Mouse (Mus musculus): ENCODE results near the gene Lgals4.
A peak's percentile ranks its signal among the peaks of the same experiment; 100 is the strongest.

The Lgals4 gene

DNA sequence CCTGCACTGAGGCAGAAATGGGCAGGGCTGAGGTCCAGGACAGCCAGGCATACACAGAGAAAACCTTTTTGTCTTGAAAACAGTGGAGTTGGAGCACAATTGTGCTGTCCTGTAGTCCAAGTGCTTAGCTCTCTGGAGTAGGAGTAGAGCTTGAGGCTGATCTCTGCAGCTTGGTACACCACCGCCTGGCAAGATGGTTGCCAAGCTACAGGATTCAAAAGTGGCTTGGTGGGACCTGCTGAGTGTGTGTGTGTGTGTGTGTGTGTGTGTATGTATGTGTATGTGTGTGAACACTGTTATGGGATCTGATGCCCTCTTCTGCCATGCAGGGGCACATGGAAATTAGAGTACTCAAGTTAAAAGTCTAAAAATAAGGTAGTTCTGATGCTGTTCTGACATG is 11.1 kb upstream of the Lgals4 start:
- peak; percentile 23 for DNase-seq (ENCODE audit: low read depth)

- DNase-seq (ENCODE audit: low read depth) = peak; percentile 30
Observed at GRCm38 (mm10) chr7:28822993-28823903, 10.4 kb upstream of the Lgals4 start.

DNA sequence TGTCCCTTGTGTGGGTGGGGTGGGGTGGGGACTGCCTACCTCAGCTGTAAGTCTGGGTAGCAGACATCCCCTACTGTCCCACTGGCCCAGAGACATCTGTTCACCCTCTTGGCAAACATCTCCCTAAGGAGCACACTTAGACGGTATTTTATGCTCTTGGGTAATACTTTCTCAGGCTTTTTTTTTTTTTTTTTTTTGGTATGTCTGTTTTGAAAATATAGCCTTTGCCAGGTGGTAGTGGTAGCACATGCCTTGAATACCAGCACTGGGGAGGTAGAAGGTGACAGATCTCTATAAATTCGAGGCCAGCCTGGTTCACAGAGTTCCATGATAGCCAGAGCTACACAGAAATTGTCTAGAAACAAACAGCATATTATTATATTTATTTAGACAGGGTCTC is 9.7 kb upstream of the Lgals4 start:
- DNase-seq (ENCODE audit: low read depth) = peak; percentile 30

DNA sequence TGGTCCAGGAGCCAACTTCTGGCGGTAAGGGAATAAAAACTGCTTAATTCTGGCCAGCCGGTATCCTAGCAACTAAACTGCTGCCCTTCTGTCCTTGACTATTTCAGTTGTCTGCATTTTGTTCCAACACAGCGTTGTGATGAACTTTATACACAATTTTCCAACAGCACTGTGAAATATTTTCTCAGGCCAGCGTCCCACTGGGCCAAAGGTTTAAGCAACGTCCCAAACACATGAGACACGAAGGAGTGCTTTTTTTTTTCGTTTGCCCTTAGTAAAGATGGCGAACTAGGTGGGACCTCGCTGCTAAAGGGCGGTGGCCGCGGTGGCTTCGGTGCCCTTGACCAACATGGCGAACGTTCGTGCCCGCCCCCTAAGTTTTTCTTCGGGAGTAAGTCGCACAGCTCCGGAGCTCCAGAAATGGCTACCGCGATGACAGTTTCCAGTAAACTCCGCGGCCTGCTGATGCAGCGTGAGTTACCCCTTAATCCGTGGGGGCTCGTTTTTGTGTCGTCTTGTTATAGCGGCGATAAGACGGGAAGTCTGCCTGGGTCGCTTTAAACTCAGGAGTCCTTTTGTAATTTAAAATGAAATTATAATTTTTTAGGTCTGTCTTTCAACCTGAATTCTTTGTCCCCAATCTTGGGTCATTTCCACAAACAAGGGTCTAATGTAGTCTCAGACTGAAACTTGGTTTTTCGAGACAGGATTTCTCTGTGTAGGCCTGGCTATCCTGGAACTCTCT is 8.5 kb upstream of the Lgals4 start, which contains the start of gene Ech1:
Ech1 (plus strand) TSS at position 277 of the 745 bp plus-strand sequence.
- peak; percentile 95 for DNase-seq (ENCODE audit: low read depth)

GRCm38 (mm10) chr7:28825686-28826401 is 7.8 kb upstream of the Lgals4 start:
- DNase-seq (ENCODE audit: low read depth) = peak; percentile 76

DNA sequence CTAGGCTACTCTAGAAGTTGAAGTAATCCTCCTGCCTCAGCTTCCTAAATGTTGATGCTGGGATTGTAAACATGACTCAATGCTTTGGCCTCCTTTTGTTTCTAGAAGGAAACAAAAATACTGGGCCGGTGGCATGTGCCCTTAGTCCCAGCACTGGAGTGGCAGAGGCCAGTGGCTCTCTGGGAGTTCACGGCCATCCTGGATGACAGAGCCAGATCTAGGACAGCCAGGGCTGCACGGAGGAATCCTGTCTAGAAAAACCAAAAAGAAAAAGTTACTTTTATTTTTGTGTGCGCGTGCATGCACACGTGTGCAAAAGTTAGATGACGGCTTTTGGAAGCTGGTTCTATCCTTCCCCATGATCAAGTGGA is 7.3 kb upstream of the Lgals4 start:
- no peak for DNase-seq (ENCODE audit: low read depth)

GRCm38 (mm10) chr7:28827338-28827737 is 6.3 kb upstream of the Lgals4 start:
- DNase-seq (ENCODE audit: low read depth) = no peak

GRCm38 (mm10) chr7:28829821-28830220 is 3.8 kb upstream of the Lgals4 start:
- no peak for DNase-seq (ENCODE audit: low read depth)

DNA sequence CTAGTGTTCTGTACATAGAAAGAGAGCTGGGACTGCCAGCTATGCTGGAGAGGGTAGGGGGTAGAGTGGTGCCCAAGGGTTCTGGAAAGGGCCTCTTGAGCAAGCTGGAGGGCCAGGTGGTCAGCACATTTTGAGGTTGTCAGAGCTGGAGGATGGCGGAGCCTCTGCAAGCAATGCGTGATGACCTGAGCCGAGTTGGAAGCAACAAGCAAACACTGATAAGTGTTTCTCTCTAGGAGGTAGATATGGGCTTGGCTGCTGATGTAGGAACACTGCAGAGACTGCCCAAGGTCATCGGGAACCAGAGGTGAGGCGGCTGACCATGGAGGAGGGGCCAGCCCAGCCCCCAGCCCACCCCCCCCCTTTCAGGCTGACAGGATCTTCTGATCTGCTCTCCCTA is 2.7 kb upstream of the Lgals4 start:
- no peak for DNase-seq (ENCODE audit: low read depth)

DNA sequence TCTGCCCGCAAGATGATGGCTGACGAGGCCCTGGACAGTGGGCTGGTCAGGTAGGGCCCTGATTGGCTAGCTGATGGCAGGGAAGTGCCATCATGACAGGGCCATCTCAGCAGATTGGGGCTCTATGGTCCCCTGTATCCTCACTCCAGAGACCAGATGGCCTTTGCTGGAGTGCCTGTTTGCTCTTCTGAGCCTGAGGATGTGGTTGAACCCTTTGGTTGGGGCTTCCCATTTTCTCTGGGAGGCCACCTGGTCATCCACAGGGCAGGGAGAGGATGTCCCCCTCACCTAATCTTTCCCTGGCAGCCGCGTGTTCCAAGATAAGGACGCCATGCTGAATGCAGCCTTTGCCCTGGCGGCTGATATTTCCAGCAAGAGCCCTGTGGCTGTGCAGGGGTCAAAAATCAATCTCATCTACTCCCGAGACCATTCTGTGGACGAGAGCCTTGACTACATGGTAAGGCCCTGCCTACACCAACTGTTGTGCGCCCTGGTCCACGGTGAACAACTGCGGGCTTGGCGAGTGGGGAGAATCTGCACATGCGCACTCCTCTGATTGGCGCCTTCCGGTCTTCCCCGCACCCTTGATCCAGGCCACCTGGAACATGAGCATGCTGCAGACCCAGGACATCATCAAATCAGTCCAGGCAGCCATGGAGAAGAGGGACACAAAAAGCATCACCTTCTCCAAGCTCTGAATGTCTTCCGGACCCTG is 2.1 kb upstream of the Lgals4 start:
- no peak for DNase-seq (ENCODE audit: low read depth)

- DNase-seq (ENCODE audit: low read depth) = no peak
Observed at GRCm38 (mm10) chr7:28832137-28832536, 1.5 kb upstream of the Lgals4 start.

DNA sequence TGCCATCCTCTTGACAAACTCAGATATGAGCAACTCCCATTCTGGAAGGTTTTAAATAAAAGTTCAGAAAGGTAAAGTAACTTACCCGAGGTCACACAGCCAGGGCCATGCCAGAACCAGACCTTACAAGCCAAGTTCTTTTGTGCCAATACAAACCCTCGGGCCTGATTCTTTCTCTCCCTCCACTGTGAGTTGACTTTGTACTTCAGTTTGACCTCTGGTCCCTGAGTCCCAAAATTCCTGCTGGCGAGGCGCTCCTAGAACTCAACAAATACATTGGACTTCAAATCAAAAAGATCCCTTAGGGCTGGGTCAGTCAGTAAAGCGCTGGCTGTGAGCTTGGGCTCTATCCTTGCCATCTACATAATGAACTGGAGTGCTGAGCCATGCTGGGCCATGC is 3.3 kb downstream of the Lgals4 start:
- DNase-seq (ENCODE audit: low read depth) = no peak

- DNase-seq (ENCODE audit: low read depth) = no peak
Observed at GRCm38 (mm10) chr7:28838331-28838730, 4.7 kb downstream of the Lgals4 start.

DNA sequence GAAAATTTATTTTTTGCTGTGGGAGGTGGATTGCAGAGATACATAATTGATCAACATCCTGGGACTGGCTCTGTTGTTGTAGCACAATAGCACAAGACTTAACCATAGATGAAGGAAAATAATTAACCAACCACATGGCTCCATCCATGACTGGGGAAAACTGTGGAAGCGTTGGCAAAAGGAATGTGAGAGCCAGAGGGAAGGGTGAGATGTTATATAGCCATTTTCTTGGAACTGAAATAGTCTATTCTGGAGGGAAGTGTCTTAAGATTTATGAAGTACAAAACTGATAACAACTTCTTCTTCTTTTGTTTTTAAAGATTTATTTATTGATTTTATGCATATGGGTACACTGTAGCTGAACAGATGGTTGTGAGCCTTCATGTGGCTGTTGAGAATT is 13.6 kb downstream of the Lgals4 start:
- DNase-seq (ENCODE audit: low read depth) = no peak

GRCm38 (mm10) chr7:28849700-28850236 is 16.1 kb downstream of the Lgals4 start:
- no peak for DNase-seq (ENCODE audit: low read depth)

- DNase-seq (ENCODE audit: low read depth) = no peak
Observed at GRCm38 (mm10) chr7:28850642-28851041, 17.0 kb downstream of the Lgals4 start.

DNA sequence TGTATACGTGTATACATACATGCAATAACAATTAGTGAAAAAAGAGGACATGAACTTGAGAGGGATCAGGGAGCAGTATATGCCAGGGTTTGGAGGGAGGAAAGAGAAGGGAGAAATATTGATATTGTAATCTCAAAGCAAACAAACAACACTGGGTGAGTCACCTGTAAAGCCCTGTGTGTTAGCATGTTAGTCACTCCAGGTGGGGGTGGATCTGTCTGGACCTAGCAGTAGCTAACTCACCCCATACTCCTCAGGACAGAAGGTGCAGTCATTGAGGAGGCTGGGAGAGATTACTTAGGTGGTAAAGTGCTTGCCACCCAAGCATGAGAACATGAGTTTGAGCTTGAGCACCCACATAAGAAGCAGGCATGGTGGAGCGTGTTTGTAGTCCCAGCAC is 26.3 kb downstream of the Lgals4 start:
- DNase-seq (ENCODE audit: low read depth) = no peak

- DNase-seq (ENCODE audit: low read depth) = peak; percentile 56
Observed at GRCm38 (mm10) chr7:28860898-28861297, 27.2 kb downstream of the Lgals4 start.

DNA sequence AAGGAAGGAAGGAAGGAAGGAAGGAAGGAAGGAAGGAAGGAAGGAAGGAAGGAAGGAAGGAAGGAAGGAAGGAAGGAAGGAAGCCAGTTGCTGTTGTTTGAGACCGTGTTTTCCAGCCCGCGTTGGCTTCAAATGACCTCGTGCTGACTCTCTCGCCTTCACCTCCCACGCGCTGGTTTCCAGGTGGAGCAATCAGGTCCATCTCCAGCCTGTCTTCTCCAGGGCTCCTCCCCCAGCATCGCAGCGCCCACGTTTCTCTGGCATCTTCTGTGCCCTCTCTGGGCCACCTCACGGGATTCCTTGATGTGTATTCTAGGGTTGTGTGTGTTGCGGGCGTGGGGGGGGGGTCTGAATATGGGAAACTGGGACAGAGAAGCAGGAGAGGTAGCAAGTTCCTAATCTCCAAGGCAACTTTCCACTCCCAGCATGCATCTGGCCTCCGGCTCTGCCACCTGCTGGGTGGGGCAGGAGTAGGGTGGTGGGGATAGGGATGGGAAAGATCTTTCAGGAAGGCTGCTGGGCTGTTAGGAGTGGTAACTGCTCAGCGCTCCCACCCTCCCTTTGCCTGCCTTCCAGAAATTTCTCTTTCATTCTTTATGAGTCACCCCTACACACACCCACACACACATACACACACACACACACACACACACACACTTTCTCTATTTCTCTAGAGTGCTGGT is 29.3 kb downstream of the Lgals4 start:
- DNase-seq (ENCODE audit: low read depth) = peak; percentile 40

DNA sequence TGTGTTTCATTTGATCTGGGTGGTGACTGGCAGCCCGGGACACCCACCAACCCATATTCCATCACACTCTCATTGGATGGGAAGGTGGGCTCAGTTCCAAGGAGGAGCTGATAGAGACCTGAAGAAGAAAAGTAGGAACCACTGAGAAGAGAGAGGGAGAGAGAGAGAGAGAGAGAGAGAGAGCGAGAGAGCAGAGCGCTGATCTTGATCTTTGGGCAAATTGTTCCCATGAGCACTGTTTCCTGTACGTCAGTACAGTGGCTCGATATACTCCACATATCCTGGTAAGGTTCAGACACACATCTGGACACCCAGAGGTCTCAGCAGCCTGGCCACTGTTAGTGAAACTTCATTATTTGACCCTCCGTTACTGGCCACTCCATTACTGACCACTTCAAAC is 29.9 kb downstream of the Lgals4 start, which contains the start of gene Lgals7:
Lgals7 (plus strand) TSS at position 314 of the 400 bp plus-strand sequence.
- DNase-seq (ENCODE audit: low read depth) = peak; percentile 51

DNA sequence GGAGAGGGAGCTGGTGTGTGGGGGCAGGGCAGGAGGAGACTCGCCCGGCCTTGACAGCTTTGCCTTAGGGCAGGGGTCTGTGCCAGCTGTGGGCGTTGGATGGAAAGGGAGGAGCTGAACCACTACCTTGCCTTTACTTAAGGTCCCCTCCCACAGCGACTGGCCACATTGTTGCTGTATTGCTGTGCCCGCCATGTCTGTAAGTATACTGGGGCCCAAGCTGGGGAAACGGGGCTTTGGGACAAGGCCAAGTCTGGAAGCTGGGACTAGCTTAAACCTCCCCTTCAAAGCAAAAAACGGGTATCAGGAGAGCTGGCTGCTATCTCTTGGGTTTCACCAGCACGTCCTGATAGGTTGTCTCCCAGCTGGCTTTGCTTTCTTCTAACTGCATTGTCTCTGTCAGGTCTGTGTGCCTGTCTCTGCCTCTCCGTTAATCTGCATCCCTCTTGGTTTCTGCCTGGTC is 30.7 kb downstream of the Lgals4 start:
- DNase-seq (ENCODE audit: low read depth) = peak; percentile 31
